Mouse (Mus musculus) sigmoid colon, adult 10 weeks (tissue): ENCODE results near the gene Sugt1. TPM values are rescaled to one million over a fixed set of nuclear protein-coding genes. Genes with fewer than 3 reads are reported as not detected.

Experiments used
- polyA plus RNA-seq: library from polyadenylated mRNA; stranded (reverse); fragments of 350-450 nt; fragmentation: Illumina TruSeq; extraction: RNeasy Lipid Tissue Mini Kit (QIAGEN cat#74804); gene quantifications from one replicate; pipeline ENCODE4 v1.2.3, GENCODE M21; 2014; ENCODE audit warnings: low read depth, low replicate concordance

Gene Sugt1
- polyA plus RNA-seq, result 292 TPM

GRCm38 (mm10) chr14:79587139-79587851, at the start of gene Sugt1:
Gene Sugt1 (plus strand): TSS chr14:79587691.

GRCm38 (mm10) chr14:79662001-79662400, 74.5 kb downstream of the Sugt1 start, which contains the start of gene Cnmd:
Gene Cnmd (minus strand): TSS chr14:79662170.

Other genes starting within 250 kb of the Sugt1 start
- gene Naa16, start 196.9 kb upstream of the Sugt1 start, polyA plus RNA-seq, result 59.5 TPM
- gene Mtrf1, start 189.9 kb upstream of the Sugt1 start, polyA plus RNA-seq, result 13.4 TPM
- gene Kbtbd7, start 161.2 kb upstream of the Sugt1 start, polyA plus RNA-seq, result 32.7 TPM
- gene Kbtbd6, start 135.9 kb upstream of the Sugt1 start, polyA plus RNA-seq, result 0.63 TPM
- gene Elf1, start 106.5 kb upstream of the Sugt1 start, polyA plus RNA-seq, result 160 TPM
- 64.8 TPM for gene Wbp4, start 106.2 kb upstream of the Sugt1 start, polyA plus RNA-seq
- not detected for gene Cnmd, start 74.5 kb downstream of the Sugt1 start, polyA plus RNA-seq
- gene Pcdh8, start 183.6 kb downstream of the Sugt1 start, polyA plus RNA-seq, result not detected